Mouse (Mus musculus): ENCODE data around the gene AI481877.

DNA sequence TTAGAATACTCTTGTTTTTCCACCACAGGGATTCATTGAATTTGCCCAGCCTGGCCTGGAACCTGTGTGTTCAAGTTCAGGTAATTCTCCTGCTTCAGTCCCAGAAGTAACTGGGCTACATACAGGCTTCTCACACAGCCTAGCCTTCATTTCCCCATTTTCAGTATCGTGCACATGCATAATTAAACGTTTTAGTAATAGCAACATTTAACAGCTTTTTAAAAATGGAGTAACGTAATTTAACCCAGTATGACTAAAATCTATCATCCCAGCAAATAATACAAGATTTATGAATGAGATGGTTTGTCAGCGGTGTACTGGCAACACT, 49.7 kb upstream of the AI481877 start:
- TF ChIP-seq POLR2A (IDR thresholded peaks at IDR 0.05; ENCODE audit: borderline replicate concordance, insufficient read depth, low read length) = no peak
- TF ChIP-seq CTCF (IDR thresholded peaks at IDR 0.05; ENCODE audit: borderline replicate concordance, insufficient read depth, low read depth, low read length) = no peak
